Mouse (Mus musculus): ENCODE data around the gene Dnajc1.

DNA sequence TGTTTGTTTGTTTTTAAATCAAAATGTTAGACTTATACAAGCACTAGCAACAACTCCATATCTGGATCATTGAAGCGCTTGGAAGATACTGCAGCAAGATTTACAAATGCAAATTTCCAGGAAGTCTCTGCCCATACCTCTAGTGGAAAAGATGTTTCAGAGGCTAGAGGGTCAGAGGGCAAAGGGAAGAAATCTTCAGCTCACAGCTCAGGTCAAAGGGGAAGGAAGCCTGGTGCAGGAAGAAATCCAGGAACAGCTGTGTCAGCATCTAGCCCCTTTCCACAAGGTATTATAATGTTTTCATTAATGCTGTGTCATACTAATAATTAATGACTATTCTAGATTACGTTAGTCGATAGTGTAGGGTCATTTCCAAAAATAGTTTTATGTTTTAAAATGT, 233.2 kb downstream of the Dnajc1 start:
- TF ChIP-seq CTCF (IDR thresholded peaks at IDR 0.05; ENCODE audit: low read depth, low read length): no peak
- no peak for TF ChIP-seq POLR2A (IDR thresholded peaks at IDR 0.05; ENCODE audit: extremely low read depth, insufficient read depth, low read length)

All from liver, adult 2 months (tissue).